Mouse (Mus musculus): Measurements from ENCODE around the gene Ptpn5. TPM values are rescaled to one million over a fixed set of nuclear protein-coding genes. Genes with fewer than 3 reads are reported as not detected.

The Ptpn5 gene
- polyA plus RNA-seq, 1 experiment = not detected

DNA sequence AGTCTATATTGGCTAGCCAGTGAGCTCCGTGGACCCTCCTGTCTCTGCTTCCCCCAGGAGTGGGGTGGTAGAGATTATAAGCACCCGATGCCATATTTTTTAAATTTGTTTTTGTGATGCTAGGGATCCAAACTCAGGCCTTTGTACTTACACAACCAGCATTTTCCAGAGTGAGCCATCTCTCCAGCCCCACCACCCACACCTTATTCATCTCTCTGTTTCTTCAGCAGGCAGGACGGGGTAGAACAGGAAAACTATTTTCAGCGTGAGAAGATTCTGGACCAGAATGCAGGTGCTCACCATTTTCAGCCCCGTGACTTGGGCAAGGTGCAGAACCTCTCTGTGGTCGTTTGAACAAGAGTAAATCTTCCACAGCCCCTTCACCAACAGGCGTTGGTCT, 34.2 kb downstream of the Ptpn5 start:
- Histone ChIP-seq H3K9ac (ENCODE audit: low read depth, poor library complexity, severe bottlenecking) (no peak overlapping the region), H3K4me3 (ENCODE audit: low read depth, low read length) (no peak overlapping the region), H3K4me1 (ENCODE audit: control insufficient read depth, insufficient read depth, low read length) (no peaks in the 10 kb centered on the region), H3K27ac (ENCODE audit: insufficient read depth, low read length) (no peak overlapping the region), H3K9me3 (replicated peaks; ENCODE audit: control insufficient read depth, insufficient read depth, low read length, poor library complexity, severe bottlenecking) (no peaks in the 10 kb centered on the region), H3K36me3 (ENCODE audit: control insufficient read depth, insufficient read depth, low read length, poor library complexity, severe bottlenecking) (no peaks in the 10 kb centered on the region), H3K27me3 (ENCODE audit: control insufficient read depth, insufficient read depth, low read length, poor library complexity, severe bottlenecking) (no peaks in the 10 kb centered on the region)
- no peak for TF ChIP-seq POLR2A (IDR thresholded peaks at IDR 0.05; ENCODE audit: insufficient read depth, low read length)
- TF ChIP-seq EP300 (IDR thresholded peaks at IDR 0.05; ENCODE audit: insufficient read depth, low read depth, low read length) = no peak
- TF ChIP-seq CTCF (IDR thresholded peaks at IDR 0.05; ENCODE audit: low read depth, low read length) = no peak

DNA sequence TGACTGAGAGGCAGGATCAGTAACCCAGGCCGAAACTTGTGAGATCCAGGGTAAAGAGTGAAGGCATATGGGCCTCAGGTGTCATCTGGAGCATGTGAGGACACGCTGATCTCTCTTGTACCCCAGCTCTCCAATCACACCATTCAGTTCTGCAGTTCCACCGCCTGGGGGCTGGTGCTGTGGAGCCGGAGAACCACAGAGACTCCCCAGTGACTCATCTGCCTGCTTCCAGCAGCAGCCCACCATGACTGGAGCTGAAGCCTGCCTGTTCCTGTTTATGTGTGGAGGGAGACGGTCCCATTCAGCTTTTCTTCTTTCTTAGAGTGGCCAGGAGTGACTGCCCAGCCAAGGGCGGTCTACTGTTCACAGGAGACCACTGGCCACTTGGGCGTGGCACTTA, 35.4 kb downstream of the Ptpn5 start:
- H3K9me3 ChIP-seq (replicated peaks; ENCODE audit: control insufficient read depth, insufficient read depth, low read length, poor library complexity, severe bottlenecking) = no peaks in the 10 kb centered on the region
- H3K4me3 ChIP-seq (ENCODE audit: low read depth, low read length) = no peak overlapping the region
- no peak overlapping the region for H3K27ac ChIP-seq (ENCODE audit: insufficient read depth, low read length)
- H3K9ac ChIP-seq (ENCODE audit: low read depth, poor library complexity, severe bottlenecking) = no peak overlapping the region
- no peaks in the 10 kb centered on the region for H3K36me3 ChIP-seq (ENCODE audit: control insufficient read depth, insufficient read depth, low read length, poor library complexity, severe bottlenecking)
- H3K4me1 ChIP-seq (ENCODE audit: control insufficient read depth, insufficient read depth, low read length) = no peaks in the 10 kb centered on the region
- TF ChIP-seq POLR2A (IDR thresholded peaks at IDR 0.05; ENCODE audit: insufficient read depth, low read length) (no peak), EP300 (IDR thresholded peaks at IDR 0.05; ENCODE audit: insufficient read depth, low read depth, low read length) (no peak), CTCF (IDR thresholded peaks at IDR 0.05; ENCODE audit: low read depth, low read length) (no peak)
- no peaks in the 10 kb centered on the region for H3K27me3 ChIP-seq (ENCODE audit: control insufficient read depth, insufficient read depth, low read length, poor library complexity, severe bottlenecking)

DNA sequence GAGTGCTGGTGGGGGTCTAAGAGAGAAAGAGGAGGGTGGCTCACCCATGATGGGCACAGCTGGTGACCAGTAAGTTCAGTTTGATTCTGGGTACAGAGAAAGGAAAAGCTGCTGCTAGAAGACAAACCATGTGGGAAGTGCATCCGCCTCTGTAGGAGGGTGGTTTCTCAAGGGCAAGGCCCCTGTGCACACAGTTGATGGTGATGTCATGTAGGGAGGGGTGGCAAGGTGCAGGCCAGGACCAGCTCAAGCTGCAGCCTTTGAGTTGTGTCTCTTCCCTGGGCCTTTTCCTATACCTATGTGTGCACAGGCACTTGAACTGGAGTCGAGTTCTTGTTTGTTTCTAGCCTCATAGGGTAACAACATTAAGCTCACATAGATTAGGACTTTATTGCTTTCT, 38.5 kb downstream of the Ptpn5 start:
- Histone ChIP-seq H3K27me3 (ENCODE audit: control insufficient read depth, insufficient read depth, low read length, poor library complexity, severe bottlenecking) (no peaks in the 10 kb centered on the region), H3K4me3 (ENCODE audit: low read depth, low read length) (no peak overlapping the region), H3K36me3 (ENCODE audit: control insufficient read depth, insufficient read depth, low read length, poor library complexity, severe bottlenecking) (no peaks in the 10 kb centered on the region), H3K27ac (ENCODE audit: insufficient read depth, low read length) (no peak overlapping the region), H3K9me3 (replicated peaks; ENCODE audit: control insufficient read depth, insufficient read depth, low read length, poor library complexity, severe bottlenecking) (no peaks in the 10 kb centered on the region), H3K4me1 (ENCODE audit: control insufficient read depth, insufficient read depth, low read length) (no peaks in the 10 kb centered on the region), H3K9ac (ENCODE audit: low read depth, poor library complexity, severe bottlenecking) (no peak overlapping the region)
- TF ChIP-seq CTCF (IDR thresholded peaks at IDR 0.05; ENCODE audit: low read depth, low read length) (no peak), POLR2A (IDR thresholded peaks at IDR 0.05; ENCODE audit: insufficient read depth, low read length) (no peak), EP300 (IDR thresholded peaks at IDR 0.05; ENCODE audit: insufficient read depth, low read depth, low read length) (no peak)

DNA sequence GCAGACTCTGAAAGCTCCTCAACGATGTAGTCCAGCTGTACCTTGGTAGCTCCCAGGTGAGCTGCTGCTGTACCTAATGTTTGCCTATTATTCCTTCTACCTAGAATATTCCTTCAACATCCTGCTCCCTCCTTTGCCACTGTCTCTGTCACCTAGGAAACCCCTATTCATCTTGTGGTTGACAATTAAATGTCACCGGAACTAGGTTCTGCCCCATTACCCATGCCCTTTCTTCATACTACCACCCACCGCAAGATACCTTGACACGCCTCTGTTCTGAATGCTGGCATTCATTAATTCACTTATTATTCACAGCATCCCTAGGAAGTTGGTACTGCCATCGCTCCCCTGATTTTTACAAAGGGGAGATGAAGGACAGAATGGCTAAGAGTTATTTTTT, 39.5 kb downstream of the Ptpn5 start:
- H3K36me3 ChIP-seq (ENCODE audit: control insufficient read depth, insufficient read depth, low read length, poor library complexity, severe bottlenecking) = no peaks in the 10 kb centered on the region
- no peaks in the 10 kb centered on the region for H3K9me3 ChIP-seq (replicated peaks; ENCODE audit: control insufficient read depth, insufficient read depth, low read length, poor library complexity, severe bottlenecking)
- no peaks in the 10 kb centered on the region for H3K27me3 ChIP-seq (ENCODE audit: control insufficient read depth, insufficient read depth, low read length, poor library complexity, severe bottlenecking)
- no peak overlapping the region for H3K9ac ChIP-seq (ENCODE audit: low read depth, poor library complexity, severe bottlenecking)
- H3K4me3 ChIP-seq (ENCODE audit: low read depth, low read length) = no peak overlapping the region
- TF ChIP-seq POLR2A (IDR thresholded peaks at IDR 0.05; ENCODE audit: insufficient read depth, low read length) = no peak
- no peak for TF ChIP-seq CTCF (IDR thresholded peaks at IDR 0.05; ENCODE audit: low read depth, low read length)
- TF ChIP-seq EP300 (IDR thresholded peaks at IDR 0.05; ENCODE audit: insufficient read depth, low read depth, low read length) = no peak
- H3K27ac ChIP-seq (ENCODE audit: insufficient read depth, low read length) = no peak overlapping the region
- H3K4me1 ChIP-seq (ENCODE audit: control insufficient read depth, insufficient read depth, low read length) = no peaks in the 10 kb centered on the region

DNA sequence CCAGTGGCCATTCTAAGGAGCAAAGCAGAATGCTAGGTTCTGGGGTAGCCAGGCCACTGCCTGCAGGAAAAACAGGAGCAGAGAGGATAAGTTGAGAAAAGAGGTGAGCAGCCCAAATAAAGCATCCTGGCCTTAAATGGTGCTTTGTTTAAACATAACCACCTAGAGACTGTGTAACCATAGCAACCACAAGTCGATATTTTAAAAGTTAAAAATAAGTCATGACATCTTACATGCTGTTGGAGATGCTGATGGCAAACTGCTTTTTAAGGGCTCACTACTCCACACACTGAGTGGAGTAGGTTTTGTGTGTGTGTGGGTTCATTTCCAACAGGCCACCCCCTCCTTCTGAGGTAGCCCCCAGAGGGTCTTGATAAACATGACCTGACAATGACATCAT, 48.4 kb downstream of the Ptpn5 start:
- no peak for TF ChIP-seq CTCF (IDR thresholded peaks at IDR 0.05; ENCODE audit: low read depth, low read length)
- TF ChIP-seq EP300 (IDR thresholded peaks at IDR 0.05; ENCODE audit: insufficient read depth, low read depth, low read length) = no peak
- TF ChIP-seq POLR2A (IDR thresholded peaks at IDR 0.05; ENCODE audit: insufficient read depth, low read length) = no peak
- no peaks in the 10 kb centered on the region for H3K4me1 ChIP-seq (ENCODE audit: control insufficient read depth, insufficient read depth, low read length)
- H3K36me3 ChIP-seq (ENCODE audit: control insufficient read depth, insufficient read depth, low read length, poor library complexity, severe bottlenecking) = no peaks in the 10 kb centered on the region
- no peak overlapping the region for H3K9ac ChIP-seq (ENCODE audit: low read depth, poor library complexity, severe bottlenecking)
- H3K4me3 ChIP-seq (ENCODE audit: low read depth, low read length) = no peak overlapping the region
- no peaks in the 10 kb centered on the region for H3K27me3 ChIP-seq (ENCODE audit: control insufficient read depth, insufficient read depth, low read length, poor library complexity, severe bottlenecking)
- no peak overlapping the region for H3K27ac ChIP-seq (ENCODE audit: insufficient read depth, low read length)
- H3K9me3 ChIP-seq (replicated peaks; ENCODE audit: control insufficient read depth, insufficient read depth, low read length, poor library complexity, severe bottlenecking) = no peaks in the 10 kb centered on the region

DNA sequence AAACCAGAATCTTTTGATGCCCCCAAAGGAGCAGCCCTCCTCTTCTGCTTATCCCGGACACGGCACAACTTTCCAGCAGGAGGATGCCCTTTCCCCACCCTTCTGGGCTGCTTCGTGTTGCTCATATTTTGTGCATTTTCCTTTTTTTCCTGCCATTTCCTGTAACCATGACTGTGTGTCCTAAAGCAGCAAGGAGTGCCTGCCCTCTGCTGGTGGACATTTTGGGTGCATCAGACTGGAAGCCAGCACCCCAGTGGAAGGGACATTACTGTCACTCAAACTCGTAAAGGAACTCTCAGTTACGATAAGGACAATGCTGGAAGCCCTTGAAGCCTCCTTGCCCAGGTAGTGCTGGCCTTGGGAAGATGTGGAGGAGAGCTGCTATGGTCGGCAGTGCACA, 52.2 kb downstream of the Ptpn5 start:
- no peak overlapping the region for H3K27ac ChIP-seq (ENCODE audit: insufficient read depth, low read length)
- no peak overlapping the region for H3K4me3 ChIP-seq (ENCODE audit: low read depth, low read length)
- H3K36me3 ChIP-seq (ENCODE audit: control insufficient read depth, insufficient read depth, low read length, poor library complexity, severe bottlenecking) = no peaks in the 10 kb centered on the region
- H3K9me3 ChIP-seq (replicated peaks; ENCODE audit: control insufficient read depth, insufficient read depth, low read length, poor library complexity, severe bottlenecking) = no peaks in the 10 kb centered on the region
- H3K4me1 ChIP-seq (ENCODE audit: control insufficient read depth, insufficient read depth, low read length) = no peaks in the 10 kb centered on the region
- no peak overlapping the region for H3K9ac ChIP-seq (ENCODE audit: low read depth, poor library complexity, severe bottlenecking)
- no peak for TF ChIP-seq POLR2A (IDR thresholded peaks at IDR 0.05; ENCODE audit: insufficient read depth, low read length)
- TF ChIP-seq CTCF (IDR thresholded peaks at IDR 0.05; ENCODE audit: low read depth, low read length) = peak; percentile 76
- no peaks in the 10 kb centered on the region for H3K27me3 ChIP-seq (ENCODE audit: control insufficient read depth, insufficient read depth, low read length, poor library complexity, severe bottlenecking)

Data from ES-Bruce4 (cell line).